Mouse (Mus musculus): ENCODE measurements around the gene Dnah1. TPM values are rescaled to one million over a fixed set of nuclear protein-coding genes. Genes with fewer than 3 reads are reported as not detected.

The Dnah1 gene
- polyA plus RNA-seq, 1 experiment from 2014 or later, result 7.7 TPM

- Histone ChIP-seq H3K9me3 (no peaks in the 10 kb centered on the region), H3K36me3 (no peaks in the 10 kb centered on the region), H3K9ac (replicated peaks) (no peak overlapping the region), H3K4me3 (replicated peaks) (no peak overlapping the region), H3K27ac (no peak overlapping the region), H3K4me1 (replicated peaks) (peaks cover 16% of the 10 kb centered on the region), H3K4me2 (no peak overlapping the region), H3K27me3 (no peaks in the 10 kb centered on the region; the same call in 1 of the 2 replicates)
- no peak for ATAC-seq (ENCODE audit: insufficient number of reproducible peaks, insufficient read depth, low FRiP score, low TSS enrichment, low read depth)
- WGBS, result 61% methylated on average over 8 of the region's 8 CpGs
Measured at GRCm38 (mm10) chr14:31213868-31214267, 109.8 kb downstream of the Dnah1 start.

- Histone ChIP-seq H3K4me1 (replicated peaks) (peaks cover 11% of the 10 kb centered on the region), H3K36me3 (no peaks in the 10 kb centered on the region), H3K4me3 (replicated peaks) (no peak overlapping the region), H3K27ac (no peak overlapping the region), H3K4me2 (no peak overlapping the region), H3K27me3 (no peaks in the 10 kb centered on the region; the same call in 1 of the 2 replicates), H3K9me3 (no peaks in the 10 kb centered on the region), H3K9ac (replicated peaks) (no peak overlapping the region)
- WGBS, result 77% methylated on average over 3 of the region's 3 CpGs
- no peak for ATAC-seq (ENCODE audit: insufficient number of reproducible peaks, insufficient read depth, low FRiP score, low TSS enrichment, low read depth)
Measured at GRCm38 (mm10) chr14:31212499-31212898, 111.2 kb downstream of the Dnah1 start.

- Histone ChIP-seq H3K4me1 (replicated peaks) (peaks cover 12% of the 10 kb centered on the region), H3K36me3 (no peaks in the 10 kb centered on the region), H3K27ac (no peak overlapping the region), H3K4me3 (replicated peaks) (no peak overlapping the region), H3K27me3 (no peaks in the 10 kb centered on the region; the same call in 1 of the 2 replicates), H3K9me3 (no peaks in the 10 kb centered on the region), H3K9ac (replicated peaks) (no peak overlapping the region), H3K4me2 (no peak overlapping the region)
- ATAC-seq (ENCODE audit: insufficient number of reproducible peaks, insufficient read depth, low FRiP score, low TSS enrichment, low read depth), result no peak
- 84% methylated on average over 6 of the region's 6 CpGs for whole genome bisulfite sequencing
Measured at GRCm38 (mm10) chr14:31211854-31212253, 111.8 kb downstream of the Dnah1 start.

Other genes with a start within 250 kb of the Dnah1 start
- 59.6 and 65.7 TPM in 2 replicates for gene Smim4, start 194.9 kb downstream of the Dnah1 start, polyA plus RNA-seq (2016; fragmentation: Nextera tagmentation; extraction: Ambion mirVana)
- gene Nt5dc2, start 192.8 kb downstream of the Dnah1 start, polyA plus RNA-seq (2016; fragmentation: Nextera tagmentation; extraction: Ambion mirVana), result 485 and 500 TPM in 2 replicates
- gene Stab1, start 155.3 kb downstream of the Dnah1 start, polyA plus RNA-seq (2016; fragmentation: Nextera tagmentation; extraction: Ambion mirVana), result 14.9 and 18.0 TPM in 2 replicates
- gene Tnnc1, start 115.6 kb downstream of the Dnah1 start, polyA plus RNA-seq (2016; fragmentation: Nextera tagmentation; extraction: Ambion mirVana), result 140 and 161 TPM in 2 replicates
- 507 and 522 TPM in 2 replicates for gene Nisch, start 107.0 kb downstream of the Dnah1 start, polyA plus RNA-seq (2016; fragmentation: Nextera tagmentation; extraction: Ambion mirVana)
- gene Sema3g, start 106.0 kb downstream of the Dnah1 start, polyA plus RNA-seq (2016; fragmentation: Nextera tagmentation; extraction: Ambion mirVana), result 0.58 and 0.84 TPM in 2 replicates
- gene Phf7, start 72.6 kb downstream of the Dnah1 start, polyA plus RNA-seq (2016; fragmentation: Nextera tagmentation; extraction: Ambion mirVana), result 13.5 and 14.1 TPM in 2 replicates
- gene Bap1, start 72.4 kb downstream of the Dnah1 start, polyA plus RNA-seq (2016; fragmentation: Nextera tagmentation; extraction: Ambion mirVana), result 106 and 118 TPM in 2 replicates
- 38.9 and 41.0 TPM in 2 replicates for gene Capn7, start 12.7 kb upstream of the Dnah1 start, polyA plus RNA-seq (2016; fragmentation: Nextera tagmentation; extraction: Ambion mirVana)
- gene Sh3bp5, start 112.2 kb upstream of the Dnah1 start, polyA plus RNA-seq (2016; fragmentation: Nextera tagmentation; extraction: Ambion mirVana), result 41.9 and 47.4 TPM in 2 replicates
- 29.4 and 30.1 TPM in 2 replicates for gene Eaf1, start 170.5 kb upstream of the Dnah1 start, polyA plus RNA-seq (2016; fragmentation: Nextera tagmentation; extraction: Ambion mirVana)
- 85.1 and 89.2 TPM in 2 replicates for gene Mettl6, start 171.1 kb upstream of the Dnah1 start, polyA plus RNA-seq (2016; fragmentation: Nextera tagmentation; extraction: Ambion mirVana)